Mouse (Mus musculus) layer of hippocampus, adult 6 months (tissue): ENCODE data around the gene Ralb. TPM values are rescaled to one million over a fixed set of nuclear protein-coding genes. Genes with fewer than 3 reads are reported as not detected.

Source experiments
- long read RNA-seq, 2 experiments: library from polyadenylated mRNA; unstranded; transcript quantifications; one replicate each; pipeline ENCODE4 v2.0.0; 2019 to 2020
- polyA plus RNA-seq: library from polyadenylated mRNA; unstranded; fragments of <200 nt; fragmentation: Nextera tagmentation; gene quantifications from 2 replicates; pipeline ENCODE4 v1.2.3, GENCODE M21; 2021

The Ralb gene
- 12.6 and 14.8 TPM in 2 replicates for polyA plus RNA-seq
- long read RNA-seq, experiment 1, transcript Ralb-201 (5 exons, 2,289 nt) = major isoform, 23 of 33 reads
- long read RNA-seq, experiment 1, partial matches to known transcripts = 1 of 33 reads
- long read RNA-seq, experiment 1, other reads (novel, unspliced or antisense) = 9 of 33 reads
- long read RNA-seq, experiment 2, transcript Ralb-201 (5 exons, 2,289 nt) = major isoform, 195 of 210 reads
- long read RNA-seq, experiment 2, partial matches to known transcripts = 4 of 210 reads
- long read RNA-seq, experiment 2, other reads (novel, unspliced or antisense) = 11 of 210 reads

GRCm38 (mm10) chr1:119504260-119505062 is at the start of gene Ralb:
Ralb (minus strand) TSS chr1:119504794.

GRCm38 (mm10) chr1:119525689-119526591 is 21.3 kb upstream of the Ralb start, which contains the start of gene Tmem185b:
Tmem185b (plus strand) TSS chr1:119526160.

GRCm38 (mm10) chr1:119421576-119422421 is 82.8 kb downstream of the Ralb start, which contains the start of gene Inhbb:
Inhbb (minus strand) TSS chr1:119422248.

Other genes starting within 250 kb of the Ralb start
- gene Inhbb, start 82.5 kb downstream of the Ralb start, polyA plus RNA-seq = 0.65 and 0.67 TPM in 2 replicates
- 15.3 and 15.7 TPM in 2 replicates for gene Tmem185b, start 21.4 kb upstream of the Ralb start, polyA plus RNA-seq
- 4.0 and 4.2 TPM in 2 replicates for gene Epb41l5, start 144.2 kb upstream of the Ralb start, polyA plus RNA-seq